Mouse (Mus musculus): ENCODE data around the gene Palld.

Gene Palld

GRCm38 (mm10) chr8:61730669-61731068, 171.8 kb downstream of the Palld start:
- DNase-seq (ENCODE audit: low read depth, low spot score), result no peak

GRCm38 (mm10) chr8:61725306-61726017, 177.0 kb downstream of the Palld start:
- no peak for DNase-seq (ENCODE audit: low read depth, low spot score)

- DNase-seq (ENCODE audit: low read depth, low spot score), result no peak
Observed at GRCm38 (mm10) chr8:61722226-61722625, 180.3 kb downstream of the Palld start.

- no peak for DNase-seq (ENCODE audit: low read depth, low spot score)
Observed at GRCm38 (mm10) chr8:61715351-61716125, 187.0 kb downstream of the Palld start.

GRCm38 (mm10) chr8:61714293-61714831, 188.1 kb downstream of the Palld start:
- no peak for DNase-seq (ENCODE audit: low read depth, low spot score)

- DNase-seq (ENCODE audit: low read depth, low spot score), result no peak
Observed at GRCm38 (mm10) chr8:61713195-61713990, 189.1 kb downstream of the Palld start.

GRCm38 (mm10) chr8:61712426-61712825, 190.1 kb downstream of the Palld start:
- DNase-seq (ENCODE audit: low read depth, low spot score), result no peak

DNA sequence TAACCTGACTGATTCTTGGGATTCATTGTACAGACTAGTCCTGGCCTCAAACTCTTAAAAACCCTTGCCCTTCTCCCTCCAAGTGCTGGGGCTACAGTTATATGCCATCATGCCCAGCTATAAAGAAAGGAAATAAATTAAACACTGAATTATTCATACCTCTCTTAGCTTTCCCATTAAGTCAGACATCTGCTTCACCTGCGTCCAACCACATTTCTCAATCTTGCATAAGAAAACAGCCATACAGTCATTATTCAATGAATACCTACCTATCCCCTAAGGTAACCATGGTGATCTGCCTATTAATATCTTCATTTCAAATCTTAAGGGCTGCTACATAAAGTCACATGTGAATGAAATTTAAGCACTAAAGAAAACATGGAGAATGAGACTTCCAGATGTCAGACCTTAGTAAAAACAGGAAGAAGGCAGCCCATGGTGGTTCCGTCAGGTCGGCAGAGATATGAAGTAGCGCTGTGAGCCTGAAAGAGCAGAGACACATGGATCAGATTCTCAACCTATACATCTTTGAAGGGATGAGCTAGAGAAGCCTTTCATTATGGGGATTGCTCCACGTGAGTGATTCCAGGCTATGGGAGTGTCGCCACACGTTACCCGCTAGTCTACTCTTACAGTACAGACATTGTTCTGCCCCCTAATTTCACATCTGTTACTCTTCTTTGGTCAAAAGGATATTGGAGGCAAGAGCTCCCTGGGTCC, 193.7 kb downstream of the Palld start:
- peak; percentile 34 for DNase-seq (ENCODE audit: low read depth, low spot score)

- no peak for DNase-seq (ENCODE audit: low read depth, low spot score)
Observed at GRCm38 (mm10) chr8:61705491-61705890, 197.0 kb downstream of the Palld start.

DNA sequence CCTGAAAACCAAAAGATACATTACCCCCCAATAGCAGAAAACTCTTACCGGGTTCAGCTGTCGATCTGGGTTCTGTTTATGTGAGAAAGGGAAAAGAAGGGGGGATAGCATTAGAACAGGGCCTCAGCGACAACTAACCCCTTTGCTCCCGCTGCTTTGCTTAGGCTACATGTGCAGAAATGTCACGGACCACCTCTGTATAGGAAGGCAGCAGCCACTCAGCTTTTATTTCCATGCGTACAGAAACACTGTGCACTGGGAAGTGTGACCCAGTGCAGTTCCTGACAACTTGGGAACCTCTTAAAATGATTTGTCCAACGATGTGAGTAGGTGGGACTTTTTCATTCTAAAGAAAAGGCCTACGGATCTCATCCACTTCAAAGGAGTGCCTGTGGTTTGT, 200.4 kb downstream of the Palld start:
- DNase-seq (ENCODE audit: low read depth, low spot score), result no peak

DNA sequence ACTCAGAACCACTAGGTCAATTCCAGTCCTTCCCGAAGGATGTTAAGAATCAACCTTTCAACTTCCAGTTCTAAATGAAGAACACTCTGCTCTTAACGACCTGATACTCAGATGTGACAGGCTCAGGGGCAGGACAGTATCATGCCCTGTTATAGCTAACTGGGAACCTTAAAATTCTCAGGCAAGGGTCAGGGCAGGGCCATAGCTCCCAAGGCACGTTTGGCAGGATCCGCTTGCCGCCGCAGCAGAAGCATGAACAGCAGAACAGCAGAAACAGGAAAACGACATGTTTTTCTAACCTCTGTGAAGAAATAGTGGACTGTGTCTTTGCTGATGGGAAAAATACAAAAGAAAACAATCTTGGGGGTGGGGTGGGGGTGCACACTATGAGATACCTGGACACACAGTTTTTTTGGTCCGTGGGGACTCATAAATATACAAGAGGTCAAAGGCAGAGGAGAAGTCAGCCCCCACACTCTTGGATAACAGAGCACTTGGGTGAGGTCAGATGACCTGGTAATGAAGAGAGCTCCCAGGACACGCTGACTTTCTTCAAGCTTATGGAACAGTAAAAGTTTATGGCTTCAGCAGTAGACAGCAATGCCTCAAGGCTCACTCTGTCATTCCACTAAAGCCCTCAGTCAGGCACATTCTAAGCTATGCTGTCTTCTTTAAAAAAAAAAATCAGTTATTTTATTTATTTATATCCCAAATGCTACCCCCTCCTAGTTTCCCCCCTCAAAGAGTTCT, 201.4 kb downstream of the Palld start:
- peak; percentile 27 for DNase-seq (ENCODE audit: low read depth, low spot score)

DNA sequence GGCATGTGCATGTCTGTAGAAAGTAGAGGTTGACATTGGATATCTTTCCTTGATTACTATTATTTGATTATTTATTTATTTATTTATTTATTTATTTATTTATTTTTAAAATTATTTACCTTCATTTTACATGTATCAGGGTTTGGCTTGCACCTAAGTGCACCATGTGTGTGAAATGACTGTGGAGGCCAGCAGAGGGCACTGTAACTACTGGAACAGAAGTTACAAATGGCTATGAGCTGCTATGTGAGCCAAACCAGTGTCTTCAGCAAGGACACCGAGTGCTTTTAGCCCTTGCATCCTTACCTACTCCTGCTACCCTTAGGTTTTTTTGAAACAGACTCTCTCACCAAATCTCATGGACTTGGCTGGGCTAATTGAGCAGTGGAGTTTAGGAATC, 202.2 kb downstream of the Palld start:
- no peak for DNase-seq (ENCODE audit: low read depth, low spot score)

DNA sequence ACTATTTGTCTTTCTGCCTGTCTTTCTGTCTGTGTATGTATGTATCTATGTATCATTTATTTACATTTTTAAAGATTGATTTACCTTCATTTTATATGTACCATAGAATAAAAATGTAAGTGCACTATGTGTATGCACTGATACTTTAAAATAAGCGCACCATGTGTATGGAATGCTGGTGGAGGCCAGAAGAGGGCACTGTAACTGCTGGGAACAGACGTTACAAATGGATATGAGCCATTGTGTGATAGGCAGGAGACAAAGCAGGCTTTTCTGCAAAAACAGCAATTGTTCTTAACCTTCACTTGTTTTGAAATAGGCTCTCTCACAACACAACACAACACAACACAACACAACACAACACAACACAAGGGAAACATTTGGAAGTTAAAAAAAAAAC, 203.5 kb downstream of the Palld start:
- DNase-seq (ENCODE audit: low read depth, low spot score), result no peak

DNA sequence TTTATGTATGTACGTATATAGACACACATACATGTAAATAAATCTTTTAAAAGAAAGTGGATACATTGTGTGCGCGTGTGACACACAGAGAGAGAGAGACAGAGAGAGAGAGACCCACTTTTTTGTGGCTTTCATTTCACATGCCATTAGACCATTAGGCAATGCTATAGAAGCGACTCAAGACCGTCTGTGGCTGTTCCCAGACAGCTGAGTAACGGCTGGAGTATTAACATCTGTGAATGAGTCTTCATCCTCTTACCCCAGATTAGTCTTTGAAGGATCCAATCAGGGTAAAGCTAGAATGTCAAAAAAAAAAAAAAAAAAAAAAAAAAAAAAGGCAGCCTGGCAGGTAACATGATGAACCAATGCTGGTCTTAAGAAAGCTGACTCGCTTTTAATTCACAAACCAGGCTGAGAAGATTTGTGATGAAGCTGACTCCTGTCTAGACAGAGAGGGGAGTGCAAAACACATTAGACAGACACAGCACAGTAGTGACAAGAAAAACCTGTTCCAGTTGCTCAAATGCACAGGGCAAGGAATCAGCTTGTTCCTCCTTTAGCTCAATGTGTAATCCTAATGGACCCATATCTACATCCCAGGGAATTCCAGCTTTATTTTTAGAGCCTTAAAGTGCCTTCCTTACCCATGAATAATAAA, 204.6 kb downstream of the Palld start:
- no peak for DNase-seq (ENCODE audit: low read depth, low spot score)

- DNase-seq (ENCODE audit: low read depth, low spot score), result no peak
Observed at GRCm38 (mm10) chr8:61696846-61697455, 205.5 kb downstream of the Palld start.

DNA sequence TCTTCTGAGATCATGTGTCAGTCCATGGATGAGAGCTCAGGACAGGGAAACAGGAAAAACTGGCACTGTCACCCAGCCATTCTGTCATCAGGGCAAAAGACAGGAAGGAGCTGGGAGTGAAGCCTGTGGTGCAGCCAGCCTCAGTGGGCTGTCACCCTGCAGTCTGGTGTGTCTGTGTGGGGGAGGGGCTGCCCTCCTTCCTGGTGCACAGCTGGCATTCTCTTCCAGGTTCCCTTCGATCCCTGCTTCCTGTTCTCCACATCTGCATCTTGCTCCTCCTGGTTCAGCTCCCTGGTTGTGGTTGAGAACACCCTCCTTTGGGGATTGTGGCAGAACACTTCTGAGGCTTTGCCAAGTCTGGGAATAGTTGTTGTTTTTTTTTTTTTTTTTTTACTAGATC, 207.1 kb downstream of the Palld start:
- no peak for DNase-seq (ENCODE audit: low read depth, low spot score)

GRCm38 (mm10) chr8:61692866-61693265, 209.6 kb downstream of the Palld start:
- no peak for DNase-seq (ENCODE audit: low read depth, low spot score)

DNA sequence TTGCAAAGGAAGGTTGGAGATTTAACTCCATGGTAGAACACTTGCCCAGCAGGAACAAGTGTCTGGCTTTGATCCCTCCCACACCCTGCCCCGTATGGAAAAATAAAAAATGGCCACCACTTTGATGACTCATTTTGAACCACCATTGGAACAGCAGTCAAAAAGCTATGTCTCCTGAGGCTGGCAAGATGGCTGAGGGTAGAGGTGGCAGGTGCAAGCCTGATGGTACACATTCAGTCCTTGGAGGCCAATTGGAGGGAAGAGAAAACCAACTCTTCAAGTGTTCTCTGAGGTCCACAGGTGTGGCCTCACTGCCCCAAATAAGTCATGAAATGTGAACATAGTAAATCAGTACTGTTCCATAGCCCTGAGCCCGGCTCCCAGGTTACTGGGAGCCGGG, 210.4 kb downstream of the Palld start:
- DNase-seq (ENCODE audit: low read depth, low spot score), result no peak

DNA sequence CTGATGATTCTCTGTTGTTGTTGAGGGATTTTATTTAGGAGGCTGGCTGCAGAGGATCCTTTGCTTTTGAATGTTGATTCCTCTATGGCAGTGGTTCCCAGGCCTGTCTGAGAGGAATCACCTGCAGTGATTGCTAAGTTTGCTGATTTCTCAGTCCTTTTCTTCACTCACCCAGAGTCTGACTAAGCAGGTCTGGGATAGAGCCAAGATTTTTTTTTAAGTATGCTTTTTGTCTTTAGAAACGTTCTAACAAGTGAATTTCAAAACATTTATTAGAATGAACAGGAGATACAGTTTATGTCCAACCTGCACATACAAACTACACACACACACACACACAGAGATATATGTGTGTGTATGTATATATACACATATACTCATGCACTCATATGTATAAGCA, 211.1 kb downstream of the Palld start:
- no peak for DNase-seq (ENCODE audit: low read depth, low spot score)

DNA sequence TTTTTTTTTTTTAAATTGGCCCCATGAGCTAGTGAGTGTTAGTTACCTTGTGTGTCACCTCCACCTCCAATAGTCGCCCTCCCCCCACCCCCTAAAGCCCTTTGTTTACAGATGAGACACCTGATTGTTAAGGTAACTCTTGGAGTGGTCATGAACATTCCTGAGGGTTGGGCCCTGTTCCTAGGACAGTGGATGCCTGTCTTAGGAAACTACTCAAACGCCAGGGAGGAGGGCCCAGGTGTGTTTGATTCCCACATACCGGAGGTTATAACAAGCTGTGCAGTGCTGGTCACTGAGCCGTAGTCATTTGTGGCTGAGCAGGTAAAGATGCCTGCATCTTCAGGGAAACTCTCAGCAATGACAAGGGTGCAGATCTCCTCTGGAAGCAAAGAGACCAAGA, 215.4 kb downstream of the Palld start:
- DNase-seq (ENCODE audit: low read depth, low spot score), result no peak
